Mouse (Mus musculus) right cerebral cortex, postnatal 25 days (tissue): Measurements from ENCODE around the gene Itga2.

Experiments used
- DNase-seq: peaks from one replicate; pipeline ENCODE4 v3.0.0; 2022

The Itga2 gene

GRCm38 (mm10) chr13:114876005-114876520 lies 55.8 kb downstream of the Itga2 start:
- no peak for DNase-seq

DNA sequence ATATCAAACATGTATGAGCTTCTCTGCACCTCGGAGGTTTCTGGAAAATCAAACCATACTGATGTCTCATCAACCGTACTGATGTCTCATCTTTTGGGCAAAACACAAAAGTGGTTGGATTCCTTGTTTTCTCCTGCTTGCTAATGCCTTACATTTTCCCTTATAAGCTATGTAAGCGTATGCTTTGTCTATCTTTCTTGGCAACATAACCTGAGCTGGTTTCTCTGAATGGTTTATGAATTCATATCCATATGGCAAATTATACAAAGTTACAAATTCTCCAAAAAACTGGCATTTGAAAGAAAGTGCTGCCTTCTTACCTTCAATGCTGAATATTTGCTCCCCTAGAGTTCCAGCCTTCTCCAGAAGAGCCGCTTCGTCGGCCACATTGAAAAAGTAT lies 57.2 kb downstream of the Itga2 start:
- no peak for DNase-seq

GRCm38 (mm10) chr13:114857525-114857924 lies 74.4 kb downstream of the Itga2 start:
- DNase-seq: no peak

GRCm38 (mm10) chr13:114856269-114856627 lies 75.7 kb downstream of the Itga2 start:
- DNase-seq: no peak

DNA sequence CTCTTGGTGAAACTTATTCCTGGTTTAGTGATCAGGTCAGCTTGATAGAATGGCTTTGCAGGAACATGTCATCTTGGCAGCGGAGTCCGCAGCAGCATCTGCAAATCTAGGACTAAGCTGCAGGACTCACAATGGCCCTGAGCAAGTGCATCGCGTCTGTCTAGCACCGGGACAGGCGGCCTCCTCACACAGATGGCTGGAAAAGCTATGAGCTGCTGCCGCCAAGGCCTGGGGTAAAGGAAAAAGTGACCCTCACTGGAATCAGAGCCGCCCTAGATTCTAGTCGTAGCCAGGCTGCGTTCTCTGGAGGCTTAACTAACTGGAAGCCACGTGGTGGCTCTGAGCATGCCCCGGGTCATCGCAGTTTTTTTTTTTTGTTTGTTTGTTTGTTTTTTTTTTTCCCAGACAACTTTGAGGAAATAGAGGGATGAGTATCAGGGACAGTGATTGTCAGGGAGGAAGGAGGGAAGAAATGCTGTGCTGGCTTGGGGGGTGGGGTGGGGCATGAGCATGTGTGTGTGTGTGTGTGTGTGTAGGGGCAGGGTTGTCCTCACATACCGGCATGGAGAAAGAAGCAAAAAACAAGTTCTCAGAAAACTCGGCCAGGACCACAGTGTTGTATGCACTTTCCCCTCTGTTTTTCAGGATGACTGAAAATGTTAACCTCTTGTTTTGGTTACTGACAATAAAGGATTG lies 76.2 kb downstream of the Itga2 start:
- no peak for DNase-seq

- no peak for DNase-seq
Measured at GRCm38 (mm10) chr13:114854428-114854827, 77.5 kb downstream of the Itga2 start.

- DNase-seq: no peak
Measured at GRCm38 (mm10) chr13:114854023-114854422, 77.9 kb downstream of the Itga2 start.

DNA sequence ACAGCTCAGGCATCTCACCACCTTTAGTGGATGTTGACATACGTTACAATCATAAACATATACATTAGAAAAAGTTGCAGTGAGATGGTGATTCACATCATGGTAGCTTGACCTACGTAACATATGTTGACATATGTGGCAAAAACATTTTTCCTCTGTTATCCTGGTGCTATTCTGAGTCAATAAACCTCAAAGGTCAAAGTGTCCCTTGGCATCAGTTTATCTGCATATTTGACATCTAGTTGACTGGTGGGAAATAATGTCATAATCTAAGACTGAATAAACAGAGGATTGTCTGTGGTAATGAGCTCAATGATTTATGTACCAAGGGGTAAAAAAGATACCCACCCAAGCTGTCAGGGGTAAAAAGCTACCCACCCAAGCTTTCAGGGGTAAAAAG lies 78.7 kb downstream of the Itga2 start:
- DNase-seq: no peak

DNA sequence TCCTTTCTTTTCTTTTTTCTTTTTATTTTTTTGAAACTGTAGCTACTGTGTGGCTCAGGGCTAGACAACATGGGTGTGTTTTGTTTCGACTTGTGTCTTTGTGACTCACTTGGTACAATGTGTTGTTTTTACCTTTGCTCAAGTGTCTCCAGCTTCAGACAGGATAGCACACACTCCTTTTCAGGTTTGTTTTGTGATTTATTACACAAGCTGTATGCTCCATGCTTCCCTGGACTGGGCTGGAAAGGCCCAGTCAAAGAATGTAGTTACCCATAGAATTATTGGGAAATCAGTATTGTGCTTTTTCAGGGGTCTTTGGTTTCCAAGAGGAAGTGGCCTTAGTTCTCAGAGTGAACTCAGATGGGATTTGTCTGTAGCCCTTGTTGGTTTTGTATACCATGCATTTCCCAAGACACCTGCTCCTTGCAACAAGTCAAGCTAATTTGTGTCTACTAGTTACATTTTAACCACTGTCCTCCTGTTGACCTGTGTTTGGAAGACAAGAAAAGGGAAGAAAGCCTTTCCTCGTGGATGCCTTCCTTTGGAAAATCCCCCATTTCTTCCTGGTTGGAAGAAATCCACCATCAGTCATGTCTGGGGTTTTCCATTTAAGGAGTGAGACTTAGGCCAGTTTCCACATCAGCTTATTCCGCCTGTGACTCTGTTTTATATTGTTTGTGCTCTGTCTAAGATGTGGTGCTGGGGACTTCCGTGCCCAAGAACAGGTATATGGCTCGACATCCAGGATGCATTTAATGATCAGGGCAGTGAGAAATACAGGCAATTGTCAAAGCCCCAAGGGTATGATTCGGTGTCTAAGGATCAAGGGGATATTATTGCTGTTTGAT lies 79.4 kb downstream of the Itga2 start:
- no peak for DNase-seq

- DNase-seq: no peak
Measured at GRCm38 (mm10) chr13:114848945-114849344, 83.0 kb downstream of the Itga2 start.

GRCm38 (mm10) chr13:114845804-114846203 lies 86.1 kb downstream of the Itga2 start:
- DNase-seq: no peak

DNA sequence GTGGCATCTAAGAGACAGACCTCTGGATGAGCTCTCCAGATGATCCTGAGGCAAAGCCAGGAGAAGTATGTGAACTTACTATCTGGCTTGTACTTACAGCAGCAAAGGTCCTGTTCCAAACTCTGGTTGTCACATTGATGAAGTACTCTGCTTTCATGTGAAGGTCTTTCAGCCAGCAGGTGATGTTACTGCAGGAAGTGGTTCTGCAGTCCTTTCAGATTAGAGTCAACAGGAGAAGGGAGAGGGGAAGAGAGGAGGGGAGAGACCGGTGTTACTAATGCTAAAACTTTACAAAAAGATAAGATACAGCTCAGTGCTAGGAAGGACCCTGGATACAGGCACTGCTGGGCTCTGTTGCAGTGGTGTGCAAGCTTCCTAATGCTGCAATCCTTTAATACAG lies 88.6 kb downstream of the Itga2 start:
- no peak for DNase-seq

GRCm38 (mm10) chr13:114840545-114840944 lies 91.4 kb downstream of the Itga2 start:
- DNase-seq: no peak

- DNase-seq: no peak
Measured at GRCm38 (mm10) chr13:114839098-114839497, 92.8 kb downstream of the Itga2 start.

GRCm38 (mm10) chr13:114838535-114838990 lies 93.3 kb downstream of the Itga2 start:
- DNase-seq: peak; percentile 48

DNA sequence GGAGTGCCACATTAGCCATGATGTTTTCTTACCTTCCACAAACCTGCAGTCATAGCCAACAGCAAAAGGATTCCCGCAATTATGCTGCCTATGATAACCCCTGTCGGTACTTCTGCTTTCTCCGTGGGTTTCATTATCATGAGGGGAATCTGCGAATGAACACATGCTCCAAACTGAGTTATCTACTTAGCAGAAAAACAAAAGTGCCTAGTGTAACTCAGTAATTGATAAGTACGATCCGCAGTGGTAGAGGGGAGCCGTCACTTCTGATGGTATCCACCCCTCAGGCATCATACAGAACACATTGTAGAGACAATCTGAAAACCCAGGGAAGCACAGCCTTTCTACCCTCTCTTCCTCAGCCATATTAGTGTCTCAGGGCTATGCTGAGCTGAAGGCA lies 94.8 kb downstream of the Itga2 start:
- no peak for DNase-seq

DNA sequence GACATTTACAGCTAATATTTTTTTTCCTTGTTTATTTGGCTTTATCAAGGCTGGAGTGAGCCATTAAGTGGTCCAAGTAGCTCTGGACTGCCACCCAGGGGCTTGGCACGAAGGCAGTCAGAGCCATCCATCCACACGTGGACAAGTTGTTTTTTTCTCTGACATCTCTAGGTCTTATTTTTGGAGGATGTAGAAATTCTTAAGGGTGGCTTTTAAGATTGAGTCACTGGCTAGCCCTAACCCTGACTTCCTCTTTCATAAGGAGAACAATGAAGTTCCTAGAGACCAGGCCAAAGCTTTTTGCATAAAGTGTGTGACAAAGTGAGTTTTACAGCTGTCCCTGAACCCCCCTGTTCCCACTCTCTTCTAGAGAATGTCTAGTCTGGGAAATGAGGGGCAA lies 97.3 kb downstream of the Itga2 start:
- no peak for DNase-seq

DNA sequence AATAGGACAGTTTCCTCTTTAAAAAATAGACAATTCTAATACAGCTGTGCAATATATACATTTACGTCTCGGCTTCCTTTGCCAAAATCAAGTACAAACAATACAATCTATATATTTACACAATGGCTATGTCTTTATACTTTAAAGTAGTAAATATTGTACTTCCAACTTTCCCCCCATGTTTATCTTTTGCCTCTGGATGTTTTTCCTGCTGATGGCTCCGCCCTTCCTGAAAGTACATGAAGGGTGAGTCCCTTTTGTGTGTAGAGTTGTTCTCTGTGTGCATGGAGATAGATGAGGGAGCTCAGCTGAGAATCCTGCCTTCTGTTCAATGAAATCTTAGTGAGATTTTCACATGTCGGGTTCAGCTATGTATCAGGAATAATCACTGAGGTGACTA lies 98.5 kb downstream of the Itga2 start:
- DNase-seq: no peak

GRCm38 (mm10) chr13:114832761-114833160 lies 99.1 kb downstream of the Itga2 start:
- no peak for DNase-seq

DNA sequence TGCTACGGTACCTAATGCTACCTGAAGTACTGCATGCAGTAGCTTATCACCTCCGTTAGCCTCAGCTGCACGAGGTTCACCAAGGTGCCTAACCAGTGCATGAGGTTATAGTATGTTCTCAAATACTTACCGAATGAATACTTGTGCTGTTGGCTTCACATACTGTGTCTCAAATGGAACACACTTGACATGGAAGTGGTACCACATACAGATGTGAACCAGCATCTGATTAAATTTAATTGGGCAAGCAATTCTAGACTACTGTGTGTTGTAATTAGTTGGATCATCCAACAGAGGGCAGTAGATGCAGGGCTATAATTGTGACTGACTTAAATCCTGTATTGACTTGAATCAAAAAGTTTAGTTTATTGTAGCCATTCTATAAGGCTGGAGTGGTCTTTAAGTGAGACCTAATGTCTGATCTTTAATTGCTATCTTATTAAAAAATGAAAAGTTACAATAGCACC lies 100.5 kb downstream of the Itga2 start:
- DNase-seq: no peak

DNA sequence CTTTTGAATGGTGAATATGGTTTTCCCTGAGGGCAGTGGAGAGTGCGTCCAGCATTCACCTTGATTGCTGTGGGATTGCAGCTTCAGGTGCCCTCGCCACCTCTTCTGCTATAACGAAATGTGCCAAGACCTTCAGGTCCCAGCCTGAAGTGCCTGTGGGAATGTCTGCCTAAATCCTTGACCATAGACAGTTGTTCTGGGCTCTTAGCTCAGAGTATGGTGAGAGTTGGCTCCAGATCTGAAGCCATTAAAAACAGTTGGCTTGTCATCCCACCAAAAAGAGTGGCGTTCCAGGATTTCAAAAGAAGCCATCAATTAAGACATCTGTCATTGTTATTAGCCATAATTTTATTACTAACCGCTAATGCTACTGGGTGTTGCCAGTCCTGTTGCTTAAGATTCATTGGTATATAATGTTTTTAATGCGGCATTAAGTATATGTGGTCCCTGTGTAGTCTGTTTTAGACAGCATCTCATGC lies 106.5 kb downstream of the Itga2 start:
- DNase-seq: no peak

DNA sequence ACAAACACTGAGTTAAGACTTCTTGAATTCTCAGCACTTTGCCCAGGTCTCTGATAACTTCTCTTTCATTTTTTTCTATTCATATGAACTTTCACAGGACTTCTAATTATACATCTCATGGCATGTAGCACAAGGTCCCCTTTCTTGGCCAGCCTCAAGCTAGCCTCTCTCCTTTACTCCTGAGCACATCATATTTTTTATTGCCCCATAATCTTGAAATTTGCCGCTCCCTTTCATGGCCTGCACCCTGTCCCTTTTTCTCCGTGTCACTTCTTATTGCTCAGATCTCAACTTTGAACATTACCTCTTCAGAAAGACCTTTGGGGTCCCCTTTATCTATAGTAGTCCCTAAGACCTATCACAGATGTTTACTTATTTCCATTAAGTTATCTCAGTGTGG lies 109.0 kb downstream of the Itga2 start:
- no peak for DNase-seq

- DNase-seq: no peak
Measured at GRCm38 (mm10) chr13:114818513-114818912, 113.4 kb downstream of the Itga2 start.
